Mouse (Mus musculus) embryonic fibroblast, embryonic 13.5 days (primary cell): ENCODE measurements around the gene Kirrel. TPM values are rescaled to one million over a fixed set of nuclear protein-coding genes. Genes with fewer than 3 reads are reported as not detected.

Experiments
- H3K27ac ChIP-seq: 2 replicates; pipeline ENCODE4 v1.5.1; 2012; ENCODE audit warnings: low read length, control low read depth, inconsistent platforms; ENCODE audit not compliant: insufficient read depth
- H3K4me1 ChIP-seq: 2 replicates; pipeline ENCODE4 v1.6.1; 2011; ENCODE audit warnings: low read length; ENCODE audit not compliant: control insufficient read depth, insufficient read depth
- H3K4me3 ChIP-seq: 2 replicates; pipeline ENCODE4 v1.5.1; 2011; ENCODE audit warnings: mild to moderate bottlenecking, control low read depth, low read length; ENCODE audit not compliant: insufficient read depth
- CTCF ChIP-seq: IDR thresholded peaks from 2 replicates; pipeline ENCODE4 v1.5.1; 2011; ENCODE audit warnings: mild to moderate bottlenecking, control low read depth, low read length, moderate library complexity, borderline replicate concordance; ENCODE audit not compliant: insufficient read depth
- POLR2A ChIP-seq: IDR thresholded peaks from 2 replicates; pipeline ENCODE4 v1.6.1; 2011; ENCODE audit warnings: low read depth, mild to moderate bottlenecking, control low read depth, low read length, moderate library complexity
- polyA plus RNA-seq: library from polyadenylated mRNA; stranded (reverse); fragments of >200 nt; gene quantifications from 2 replicates; pipeline ENCODE4 v1.2.4, GENCODE M21; 2011; ENCODE audit warnings: low read depth; ENCODE audit not compliant: missing spikeins, insufficient read length

The Kirrel gene
- polyA plus RNA-seq, result 89.7 and 101 TPM in 2 replicates

DNA sequence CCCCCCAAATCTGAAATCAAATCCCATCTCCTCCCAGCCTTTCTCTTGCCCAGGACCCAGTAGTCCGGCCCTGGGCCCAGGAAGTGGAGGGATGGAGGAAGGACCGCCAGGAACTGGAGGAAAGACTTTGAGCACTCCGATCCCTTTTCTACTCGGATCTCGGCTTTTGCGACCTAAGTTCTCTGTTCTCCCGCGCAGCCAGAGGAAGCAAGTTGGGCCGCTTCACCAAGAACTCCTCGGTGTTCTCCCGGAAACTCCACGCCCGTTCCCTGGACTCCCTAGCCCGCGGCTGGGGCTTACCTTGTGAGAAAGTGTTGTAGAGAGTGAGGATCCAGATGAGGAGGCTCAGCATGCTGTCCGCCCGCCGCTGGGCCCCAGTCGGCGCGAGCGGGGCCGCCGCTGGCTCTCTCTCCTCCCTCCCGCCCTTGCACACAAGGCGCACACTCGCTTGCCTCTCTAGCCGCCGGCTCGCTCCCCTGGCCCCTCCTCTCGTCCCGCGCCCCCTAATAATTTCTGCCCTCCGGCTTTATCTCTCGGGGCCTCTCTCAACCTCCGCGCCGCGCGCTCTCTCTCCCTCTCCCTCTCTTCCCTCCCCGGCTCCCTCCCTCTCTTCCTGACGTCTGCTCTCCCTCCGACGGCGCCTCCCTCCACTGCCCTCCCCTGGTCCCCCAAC, at the start of gene Kirrel:
Gene Kirrel, minus strand, starts transcription at position 652 of the 673 bp plus-strand sequence.
- Histone ChIP-seq H3K4me3 (peak within 1 kb of the TSS; percentile 63), H3K27ac (peak within 1 kb of the TSS; percentile 94), H3K4me1 (peaks cover 15% of the 10 kb centered on the region; the same call in 1 of the 2 replicates)
- TF ChIP-seq POLR2A, result peak; percentile 69; the same call in 1 of the 2 replicates
- TF ChIP-seq CTCF, result no peak

DNA sequence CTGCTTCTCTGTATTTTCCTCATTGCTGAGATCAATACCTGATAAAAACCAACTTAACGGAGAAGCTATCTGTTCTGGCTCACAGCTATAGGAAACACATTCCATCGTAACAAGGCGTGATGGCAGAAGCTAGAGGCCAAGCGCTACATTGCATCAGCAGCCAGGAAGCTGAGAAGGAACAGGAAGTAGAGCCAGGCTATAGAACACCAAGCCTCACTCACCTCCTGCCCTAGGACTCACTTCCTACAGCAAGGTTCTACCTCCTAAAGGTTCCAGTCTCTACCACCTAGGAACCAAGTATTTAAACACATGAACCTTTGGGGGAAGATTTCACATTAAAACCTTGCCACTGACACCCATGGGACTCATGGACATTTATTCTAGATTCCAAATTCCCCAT, 49.1 kb upstream of the Kirrel start:
- no peak for TF ChIP-seq POLR2A
- TF ChIP-seq CTCF, result no peak
- H3K27ac ChIP-seq, result no peak overlapping the region
- no peaks in the 10 kb centered on the region for H3K4me1 ChIP-seq
- H3K4me3 ChIP-seq, result no peak overlapping the region

DNA sequence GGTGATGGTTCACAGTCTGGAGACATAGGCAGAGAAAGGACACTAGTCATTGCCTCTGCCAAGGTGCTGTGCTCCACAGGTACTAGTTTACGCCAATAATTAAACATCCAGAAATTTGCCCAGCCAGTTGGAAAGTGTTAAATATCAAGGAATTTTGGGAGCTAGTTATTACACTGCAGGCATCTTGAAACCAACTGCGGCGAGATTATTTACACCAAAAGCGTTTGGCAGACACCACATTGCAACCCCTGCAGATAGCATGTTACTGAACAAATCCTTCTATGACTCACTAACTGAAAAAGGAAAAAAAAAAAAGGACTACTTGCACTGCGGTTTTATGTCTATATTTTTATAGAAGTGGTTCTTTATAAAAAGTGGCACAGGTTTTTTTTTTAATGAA, 47.8 kb upstream of the Kirrel start:
- no peaks in the 10 kb centered on the region for H3K4me1 ChIP-seq
- TF ChIP-seq CTCF (no peak), POLR2A (no peak)
- no peak overlapping the region for H3K4me3 ChIP-seq
- no peak overlapping the region for H3K27ac ChIP-seq

DNA sequence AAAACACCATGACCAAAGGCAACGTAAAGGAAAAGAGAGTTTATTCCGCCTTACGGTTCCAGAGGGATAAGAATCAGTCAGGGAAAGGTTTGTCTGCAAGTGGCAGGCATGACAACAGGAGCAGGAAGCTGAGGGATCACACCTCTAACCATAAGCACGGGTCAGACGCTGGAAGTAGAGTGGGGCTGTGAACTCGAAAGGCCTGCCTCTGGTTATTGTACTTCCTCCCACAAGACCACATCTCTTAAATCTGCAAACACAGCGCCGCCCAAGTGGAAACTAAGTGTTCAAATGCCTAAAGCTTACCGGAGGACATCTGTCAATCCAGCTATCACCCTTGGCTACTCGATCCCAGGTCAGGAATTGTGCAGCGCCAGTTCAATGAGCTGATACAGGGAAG, 40.6 kb upstream of the Kirrel start:
- no peaks in the 10 kb centered on the region for H3K4me1 ChIP-seq
- no peak overlapping the region for H3K27ac ChIP-seq
- TF ChIP-seq CTCF (no peak), POLR2A (no peak)
- no peak overlapping the region for H3K4me3 ChIP-seq

DNA sequence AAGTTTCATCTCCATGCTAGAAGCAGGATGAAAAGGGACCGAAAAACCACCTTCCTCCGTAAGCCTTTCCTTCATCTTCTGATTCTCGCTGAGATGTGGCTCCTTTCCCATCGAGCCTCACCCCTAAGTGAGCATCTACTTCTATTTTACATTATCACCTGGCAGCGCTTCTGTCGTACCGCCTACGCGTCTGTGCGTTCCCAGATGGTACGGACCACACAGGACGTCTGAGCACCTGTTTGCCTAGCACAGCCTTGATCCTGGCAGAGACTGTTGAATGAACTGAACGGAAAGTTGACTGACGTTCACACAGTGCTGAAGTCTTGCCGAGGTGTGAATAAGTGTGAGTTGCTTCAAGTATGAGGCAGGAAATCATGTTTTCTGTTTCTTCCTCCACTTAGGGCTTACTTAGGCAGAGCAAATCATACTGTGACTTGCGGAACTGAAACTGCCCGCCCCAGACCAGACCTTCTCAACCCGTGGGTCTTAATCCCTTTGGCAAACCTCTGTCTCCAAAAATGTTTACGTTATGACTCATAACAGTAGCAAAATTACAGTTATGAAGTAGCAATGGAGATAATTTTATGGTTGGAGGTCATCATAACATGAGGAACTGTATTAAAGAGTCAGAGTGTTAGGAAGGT, 39.8 kb upstream of the Kirrel start:
- no peak overlapping the region for H3K4me3 ChIP-seq
- H3K27ac ChIP-seq, result no peak overlapping the region
- no peak for TF ChIP-seq CTCF
- TF ChIP-seq POLR2A, result no peak
- H3K4me1 ChIP-seq, result no peaks in the 10 kb centered on the region

DNA sequence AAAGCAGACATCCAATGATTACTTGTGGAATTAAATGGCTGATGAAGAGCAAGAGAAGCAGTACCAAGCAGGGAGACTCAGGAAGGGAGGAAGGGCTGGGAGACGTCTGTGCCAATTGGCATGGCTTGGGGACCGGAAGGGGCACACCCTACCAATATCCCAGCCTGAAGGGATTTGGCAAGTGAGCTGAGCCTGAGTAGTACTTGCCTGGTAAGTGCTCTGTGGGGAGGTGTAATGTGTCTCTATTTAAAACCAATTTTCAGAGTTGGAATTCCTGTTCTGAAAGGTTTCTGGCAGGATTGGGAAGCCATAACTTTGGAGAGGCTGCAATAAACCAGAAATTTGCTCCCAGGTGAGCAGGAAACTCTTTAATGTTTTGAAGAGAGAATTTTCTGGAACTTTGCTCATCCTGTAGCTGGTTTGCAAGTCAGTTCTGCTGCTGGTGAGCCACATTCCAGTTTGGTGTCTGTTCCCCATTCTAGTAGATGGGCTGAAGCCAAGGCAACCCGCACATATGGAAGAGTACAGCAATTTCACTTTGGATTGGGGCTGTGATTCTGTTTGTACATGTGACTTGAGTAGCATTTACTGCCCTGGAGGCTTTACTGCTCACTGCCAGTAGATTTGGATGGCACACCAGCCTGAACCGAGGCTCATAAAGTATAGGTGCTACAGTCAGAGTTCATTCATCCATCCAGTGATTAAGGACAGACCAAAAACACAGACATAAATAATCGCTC, 32.0 kb upstream of the Kirrel start:
- no peak overlapping the region for H3K27ac ChIP-seq
- TF ChIP-seq CTCF (no peak), POLR2A (no peak)
- no peak overlapping the region for H3K4me3 ChIP-seq
- no peaks in the 10 kb centered on the region for H3K4me1 ChIP-seq

DNA sequence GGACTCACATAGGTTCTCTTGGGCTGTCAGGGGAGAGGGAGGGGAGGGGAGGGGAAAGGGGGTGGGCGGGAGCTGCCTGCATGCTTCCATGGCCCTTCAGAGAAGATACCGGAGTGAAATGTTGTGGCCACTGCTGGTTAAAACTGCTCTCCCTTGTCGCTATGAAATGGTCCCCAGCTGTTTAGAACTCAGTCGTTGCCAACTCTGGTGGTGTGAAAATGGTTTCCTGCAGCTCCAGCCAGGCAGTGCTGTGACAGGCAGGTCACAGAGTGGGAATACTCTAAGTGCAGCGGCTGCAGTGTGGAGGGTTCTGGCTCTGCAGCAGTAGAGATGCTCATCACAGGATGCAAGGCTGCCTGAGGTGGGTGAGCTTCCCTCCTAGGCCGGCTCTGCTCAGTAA, 22.1 kb upstream of the Kirrel start:
- H3K4me3 ChIP-seq, result no peak overlapping the region

DNA sequence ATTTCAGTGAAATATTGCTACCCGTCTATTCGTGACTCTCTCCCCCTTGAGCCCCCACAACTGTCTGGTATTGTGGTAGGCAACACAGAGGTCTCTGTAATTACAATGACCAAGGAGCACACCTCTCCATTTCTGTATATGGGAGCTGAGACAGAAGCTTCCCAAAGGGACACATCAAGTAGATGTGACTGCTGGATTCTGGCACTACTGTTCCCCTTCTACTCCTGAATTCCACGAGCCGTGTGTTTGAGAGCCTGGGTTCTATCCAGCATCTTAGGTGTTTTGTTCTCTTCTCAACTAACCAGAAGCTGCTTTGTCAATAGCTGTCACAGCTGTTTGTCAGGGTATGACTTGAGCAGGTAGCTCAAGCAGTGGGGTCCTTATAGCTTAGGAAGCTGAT, 20.5 kb upstream of the Kirrel start:
- H3K27ac ChIP-seq, result no peak overlapping the region
- TF ChIP-seq CTCF (no peak), POLR2A (no peak)
- H3K4me1 ChIP-seq, result no peaks in the 10 kb centered on the region
- H3K4me3 ChIP-seq, result no peak overlapping the region

More for the DNA sequence above, 22.1 kb upstream of the Kirrel start:
- no peak overlapping the region for H3K27ac ChIP-seq
- no peak for TF ChIP-seq POLR2A
- no peaks in the 10 kb centered on the region for H3K4me1 ChIP-seq

DNA sequence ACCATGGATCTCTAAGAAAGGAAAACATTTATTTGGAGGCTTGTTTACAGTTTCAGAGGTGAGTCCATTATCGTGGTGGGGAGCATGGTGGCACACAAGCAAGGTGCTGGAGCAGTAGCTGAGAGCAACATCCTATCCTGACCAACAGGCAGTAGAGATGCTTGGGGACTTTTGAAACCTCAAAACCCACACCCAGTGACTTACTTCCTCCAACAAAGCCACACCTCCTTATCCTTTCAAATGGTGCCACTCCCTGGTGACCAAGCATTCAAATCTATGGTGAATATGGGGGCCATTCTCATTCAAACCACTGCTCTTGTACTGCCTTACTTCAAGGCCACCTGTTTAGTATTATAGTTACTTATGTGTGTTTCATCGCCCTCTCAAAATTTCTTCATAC, 20.0 kb upstream of the Kirrel start:
- Histone ChIP-seq H3K4me3 (no peak overlapping the region), H3K4me1 (no peaks in the 10 kb centered on the region), H3K27ac (no peak overlapping the region)
- TF ChIP-seq CTCF (no peak), POLR2A (no peak)

DNA sequence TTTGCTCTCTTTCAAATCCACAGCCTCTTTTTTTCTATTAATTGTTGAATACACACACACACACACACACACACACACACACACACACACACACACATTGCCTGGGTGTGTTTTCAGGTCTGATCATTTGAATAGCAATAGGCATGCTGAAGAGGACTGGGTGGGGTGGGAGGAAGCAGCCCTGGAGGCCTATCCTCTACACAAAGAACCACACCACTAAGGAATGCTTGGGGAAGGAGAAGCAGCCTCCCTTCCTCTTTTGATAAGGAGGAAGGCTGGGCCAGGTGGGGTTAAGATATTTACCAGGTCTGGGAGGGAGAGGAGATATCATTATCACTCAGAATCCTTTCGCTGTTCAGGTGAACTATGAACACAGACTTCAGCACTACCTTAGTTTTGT, 19.2 kb upstream of the Kirrel start:
- Histone ChIP-seq H3K27ac (no peak overlapping the region), H3K4me1 (no peaks in the 10 kb centered on the region), H3K4me3 (no peak overlapping the region)
- no peak for TF ChIP-seq CTCF
- no peak for TF ChIP-seq POLR2A
